Mouse (Mus musculus): Measurements from ENCODE around the gene Vmn2r56.

DNA sequence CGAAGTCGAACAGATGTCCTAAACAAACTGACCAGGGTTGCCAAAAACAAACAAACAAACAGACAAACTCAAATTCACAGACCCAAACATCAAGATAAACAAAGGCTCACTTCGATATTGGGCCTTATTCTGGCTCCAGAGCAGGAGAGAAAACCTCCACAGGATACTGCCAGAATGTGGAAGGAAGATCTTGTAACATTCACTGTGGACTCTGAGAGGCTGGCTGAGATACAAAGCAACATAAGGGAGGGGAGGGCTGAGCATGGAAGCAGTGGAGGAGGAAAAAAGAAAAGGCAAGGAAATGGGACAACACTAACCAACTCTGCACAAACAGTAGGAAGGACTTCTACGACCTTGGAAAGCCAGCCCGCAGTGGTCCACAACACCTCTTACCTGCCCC, 44.3 kb upstream of the Vmn2r56 start:
- TF ChIP-seq CTCF (conservative IDR thresholded peaks at IDR 0.05; ENCODE audit: low read length) (no peak), NANOG (IDR thresholded peaks at IDR 0.05; ENCODE audit: borderline replicate concordance, low read length) (no peak)
